Comparison of ENCODE assay signal across 8 mouse cellular contexts in the genomic region with DNA sequence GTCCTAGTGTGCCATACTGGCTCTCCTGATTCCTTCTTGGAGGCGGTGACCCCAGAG. TPM values are rescaled to one million over a fixed set of nuclear protein-coding genes. Genes with fewer than 3 reads are reported as not detected.
DNase-seq lines count a peak whose midpoint lies in the region; ATAC-seq and TF ChIP-seq lines count a peak whose summit lies in the region.

A gene (plus strand): TSS at position 22 of the 57 bp plus-strand sequence.

- H3K4me1 ChIP-seq in thymus, adult 2 months (replicated peaks; ENCODE audit: control insufficient read depth, insufficient read depth, low read length) = peaks cover 22% of the 10 kb centered on the region
- peaks cover 7% of the 10 kb centered on the region; the same call in 1 of the 2 replicates for H3K4me1 ChIP-seq in limb, embryonic 14.5 days (ENCODE audit: control insufficient read depth, insufficient read depth, low read length)
- H3K4me1 ChIP-seq in stomach, embryonic 14.5 days (ENCODE audit: control insufficient read depth, insufficient read depth, low read length) = peaks cover 4% of the 10 kb centered on the region; the same call in 1 of the 2 replicates

- H3K36me3 ChIP-seq in thymus, adult 2 months (ENCODE audit: control insufficient read depth, insufficient read depth, low read length) = peaks cover 23% of the 10 kb centered on the region
- H3K36me3 ChIP-seq in limb, embryonic 14.5 days (ENCODE audit: control insufficient read depth, insufficient read depth, low read length) = peaks cover 27% of the 10 kb centered on the region
- H3K36me3 ChIP-seq in stomach, embryonic 14.5 days (ENCODE audit: control insufficient read depth, insufficient read depth, low read length) = peaks cover 25% of the 10 kb centered on the region

- H3K4me2 ChIP-seq in limb, embryonic 14.5 days (replicated peaks; ENCODE audit: low read depth, low read length, severe bottlenecking) = peak within 1 kb of the TSS; percentile 80
- peak within 1 kb of the TSS; percentile 54 for H3K4me2 ChIP-seq in stomach, embryonic 14.5 days (replicated peaks; ENCODE audit: low read depth, low read length)

- peak within 1 kb of the TSS; percentile 96 for H3K9ac ChIP-seq in limb, embryonic 14.5 days (ENCODE audit: low read depth, low read length, severe bottlenecking)
- H3K9ac ChIP-seq in stomach, embryonic 14.5 days (replicated peaks; ENCODE audit: low read depth, low read length) = peak within 1 kb of the TSS; percentile 98

- ATAC-seq in erythroid progenitor cell, adult 5-6 weeks (replicated peaks; ENCODE audit: low FRiP score, poor library complexity, severe bottlenecking) = no peak
- ATAC-seq in limb, embryonic 14.5 days (ENCODE audit: low FRiP score, low read depth) = no peak
- ATAC-seq in stomach, embryonic 14.5 days (ENCODE audit: insufficient number of reproducible peaks, insufficient read depth, low FRiP score, low read depth) = no peak

- TF ChIP-seq CTCF in thymus, adult 2 months (IDR thresholded peaks at IDR 0.05; ENCODE audit: borderline replicate concordance, control insufficient read depth, extremely low read depth, insufficient read depth, low read length, poor library complexity) = no peak

- 6% methylated on average over 1 of the region's 1 CpGs for WGBS in thymus, adult 2 months
- 0% methylated on average over 1 of the region's 1 CpGs for WGBS in limb, embryonic 14.5 days
- WGBS in stomach, embryonic 14.5 days = 0% methylated on average over 1 of the region's 1 CpGs

- DNase-seq in thymus, adult 2 months = no peak
- no peak for DNase-seq in thymus, adult 18-20 months
- no peak for DNase-seq in heart, postnatal 36 days
- no peak for DNase-seq in limb, embryonic 14.5 days (ENCODE audit: low spot score)
- no peak for DNase-seq in spleen, postnatal 4 days (ENCODE audit: low spot score in 2 of 2)
- no peak for DNase-seq in kidney, adult 18-20 months

- no peak for TF ChIP-seq POLR2A in thymus, adult 2 months (IDR thresholded peaks at IDR 0.05; ENCODE audit: control insufficient read depth, extremely low read depth, insufficient read depth, low read length, poor library complexity)
- TF ChIP-seq POLR2A in limb, embryonic 14.5 days (IDR thresholded peaks at IDR 0.05; ENCODE audit: borderline replicate concordance, extremely low read depth, insufficient read depth, insufficient read length) = no peak

- no peaks in the 10 kb centered on the region for H3K27me3 ChIP-seq in thymus, adult 2 months (ENCODE audit: control insufficient read depth, insufficient read depth, low read length)
- H3K27me3 ChIP-seq in limb, embryonic 14.5 days (ENCODE audit: control insufficient read depth, insufficient read depth, low read length) = no peaks in the 10 kb centered on the region
- no peaks in the 10 kb centered on the region for H3K27me3 ChIP-seq in stomach, embryonic 14.5 days (ENCODE audit: control insufficient read depth, insufficient read depth, low read length)

- no peaks in the 10 kb centered on the region for H3K9me3 ChIP-seq in limb, embryonic 14.5 days (ENCODE audit: control insufficient read depth, low read length)
- H3K9me3 ChIP-seq in stomach, embryonic 14.5 days (ENCODE audit: control insufficient read depth, low read depth, low read length) = no peaks in the 10 kb centered on the region

- H3K27ac ChIP-seq in thymus, adult 2 months (ENCODE audit: control insufficient read depth, insufficient read depth, low read length) = peak within 1 kb of the TSS; percentile 83
- peak within 1 kb of the TSS; percentile 94 for H3K27ac ChIP-seq in limb, embryonic 14.5 days (replicated peaks; ENCODE audit: low read depth, low read length)
- H3K27ac ChIP-seq in stomach, embryonic 14.5 days (ENCODE audit: low read length) = peak within 1 kb of the TSS; percentile 96

- intact Hi-C loops in heart, postnatal 36 days (cut with DNase I) = loop anchor here (1.0 kb wide), 1 partner anchor 25 kb away; a partner anchor contains a TSS

- peak within 1 kb of the TSS; percentile 99 for H3K4me3 ChIP-seq in thymus, adult 2 months (ENCODE audit: control insufficient read depth, insufficient read depth, low read length)
- peak within 1 kb of the TSS; percentile 97 for H3K4me3 ChIP-seq in limb, embryonic 14.5 days (replicated peaks; ENCODE audit: low read length)
- H3K4me3 ChIP-seq in stomach, embryonic 14.5 days (ENCODE audit: low read depth, low read length) = peak within 1 kb of the TSS; percentile 100

RNA-seq across cellular contexts. Expression of the gene that starts here (rescaled TPM):
- polyA plus RNA-seq in thymus, adult 2 months (2012; rRNA removed) = 280 and 294 TPM in 2 replicates
- 29.8 and 30.3 TPM in 2 replicates for total RNA-seq in erythroid progenitor cell, adult 5-6 weeks (2015; ENCODE audit: low replicate concordance)
- total RNA-seq in erythroid progenitor cell, adult 5-6 weeks (2017; ENCODE audit: low replicate concordance) = 19.7 and 27.1 TPM in 2 replicates
- 10 to 100 TPM; 52.2 to 55.4 TPM for total RNA-seq in heart, postnatal 36 days (2021)
- 123 and 172 TPM in 2 replicates for polyA plus RNA-seq in limb, embryonic 14.5 days (2012; rRNA removed)
- polyA plus RNA-seq in limb, embryonic 14.5 days (2014; fragmentation: Nextera tagmentation; extraction: Ambion mirVana) = 84.8 and 94.0 TPM in 2 replicates
- 96.8 and 106 TPM in 2 replicates for polyA plus RNA-seq in stomach, embryonic 14.5 days (2014; fragmentation: Nextera tagmentation; extraction: Ambion mirVana)
